ENCODE assay signal across 8 mouse cellular contexts in genomic region chr3:79181248-79181991, GRCm38 (mm10).
DNase-seq lines count a peak whose midpoint lies in the region; ATAC-seq and TF ChIP-seq lines count a peak whose summit lies in the region.

No protein-coding gene starts in this region.

- ATAC-seq in hindbrain, postnatal 0 days, result peak; percentile 43; the same call in 1 of the 2 replicates
- peak; percentile 39; the same call in 1 of the 2 replicates for ATAC-seq in liver, embryonic 14.5 days (ENCODE audit: insufficient read depth)

- 72% methylated on average over 24 of the region's 24 CpGs for WGBS in hindbrain, postnatal 0 days
- WGBS in liver, embryonic 14.5 days (ENCODE audit: insufficient replicate concordance), result 42% methylated on average over 24 of the region's 24 CpGs

- no peaks in the 10 kb centered on the region for H3K27me3 ChIP-seq in hindbrain, postnatal 0 days (ENCODE audit: insufficient read depth, low read length)
- H3K27me3 ChIP-seq in liver, embryonic 14.5 days (ENCODE audit: control insufficient read depth, insufficient read depth, low read length), result no peaks in the 10 kb centered on the region
- no peaks in the 10 kb centered on the region for H3K27me3 ChIP-seq in myocyte (ENCODE audit: control insufficient read depth, insufficient read depth, insufficient read length)

- H3ac ChIP-seq in myocyte (ENCODE audit: control insufficient read depth, insufficient read length), result no peak overlapping the region

- peak; percentile 72 for DNase-seq in CD4-positive, CD25-positive, alpha-beta regulatory T cell, adult 2 months (ENCODE audit: low read depth, low spot score)
- DNase-seq in adrenal gland, adult 8-10 months, result peak; percentile 66
- peak; percentile 70 for DNase-seq in gastrocnemius, adult 2 months
- DNase-seq in hindbrain, postnatal 0 days (ENCODE audit: low spot score), result no peak
- DNase-seq in liver, embryonic 14.5 days (ENCODE audit: low read depth in 3 of 3, low spot score in 3 of 3), result no peak
- DNase-seq in left cerebral cortex, postnatal 14 days (ENCODE audit: low spot score in 2 of 2), result no peak
- no peak for DNase-seq in cerebellum, postnatal 4 days (ENCODE audit: low spot score in 2 of 2)

- H3K36me3 ChIP-seq in hindbrain, postnatal 0 days (ENCODE audit: insufficient read depth, low read length), result no peaks in the 10 kb centered on the region
- H3K36me3 ChIP-seq in liver, embryonic 14.5 days (replicated peaks; ENCODE audit: control insufficient read depth, insufficient read depth, low read depth), result no peaks in the 10 kb centered on the region
- no peaks in the 10 kb centered on the region for H3K36me3 ChIP-seq in myocyte (ENCODE audit: control insufficient read depth, insufficient read depth)

- TF ChIP-seq POLR2A in myocyte (IDR thresholded peaks at IDR 0.05; ENCODE audit: insufficient read length, low read depth), result peak; percentile 65

- TF ChIP-seq CTCF in gastrocnemius, adult 2 months (IDR thresholded peaks at IDR 0.05), result peak; percentile 22; the same call in 1 of the 2 replicates
- TF ChIP-seq CTCF in hindbrain, postnatal 0 days (IDR thresholded peaks at IDR 0.05; ENCODE audit: low read depth), result no peak
- no peak for TF ChIP-seq CTCF in liver, embryonic 14.5 days (IDR thresholded peaks at IDR 0.05; ENCODE audit: low read depth)

- intact Hi-C loops in gastrocnemius, adult 2 months (cut with DNase I), result no loop called here
- intact Hi-C loops in left cerebral cortex, postnatal 14 days (cut with DNase I), result no loop called here

- H3K79me2 ChIP-seq in myocyte (ENCODE audit: control insufficient read depth, insufficient read depth), result peaks cover 55% of the 10 kb centered on the region

- TF ChIP-seq EP300 in liver, embryonic 14.5 days (IDR thresholded peaks at IDR 0.05; ENCODE audit: low read depth), result no peak

- peaks cover 10% of the 10 kb centered on the region; the same call in 1 of the 2 replicates for H3K4me1 ChIP-seq in hindbrain, postnatal 0 days (ENCODE audit: insufficient read depth, low read length)
- peaks cover 0 to 15% of the 10 kb centered on the region in 2 experiments; a peak in 3 of 4 replicates for H3K4me1 ChIP-seq in liver, embryonic 14.5 days (replicated peaks; ENCODE audit: control insufficient read depth in 2 of 2, insufficient read depth in 2 of 2, low read length in 1 of 2)

- H3K9me3 ChIP-seq in hindbrain, postnatal 0 days (ENCODE audit: low read length), result no peaks in the 10 kb centered on the region
- H3K9me3 ChIP-seq in liver, embryonic 14.5 days (ENCODE audit: control insufficient read depth, low read length), result no peaks in the 10 kb centered on the region

- H3K9ac ChIP-seq in hindbrain, postnatal 0 days (replicated peaks; ENCODE audit: low read length), result no peak overlapping the region
- no peak overlapping the region for H3K9ac ChIP-seq in liver, embryonic 14.5 days (replicated peaks)

- peak overlapping the region; percentile 11; the same call in 1 of the 2 replicates for H3K4me2 ChIP-seq in hindbrain, postnatal 0 days (ENCODE audit: low read depth, low read length)
- peak overlapping the region; percentile 47 for H3K4me2 ChIP-seq in liver, embryonic 14.5 days (ENCODE audit: low read depth)
- peak overlapping the region; percentile 98 for H3K4me2 ChIP-seq in myocyte (ENCODE audit: low read depth)

- peak overlapping the region; percentile 71 for H3K4me3 ChIP-seq in gastrocnemius, adult 2 months
- H3K4me3 ChIP-seq in hindbrain, postnatal 0 days (ENCODE audit: low read length), result no peak overlapping the region
- H3K4me3 ChIP-seq in liver, embryonic 14.5 days (ENCODE audit: insufficient read depth in 1 of 2, low read depth in 2 of 2, low read length in 2 of 2), result peak overlapping the region; percentile 10 to 16; a peak in 3 of 4 replicates
- H3K4me3 ChIP-seq in myocyte, result peak overlapping the region; percentile 29

- H3K27ac ChIP-seq in gastrocnemius, adult 2 months, result peak overlapping the region; percentile 90
- peak overlapping the region; percentile 15; the same call in 1 of the 2 replicates for H3K27ac ChIP-seq in hindbrain, postnatal 0 days
- no peak overlapping the region for H3K27ac ChIP-seq in liver, embryonic 14.5 days

TF ChIP-seq in myocyte, 11 proteins besides CTCF, POLR2A, EP300 and RAD21:
- peak; percentile 54 for TF ChIP-seq POLR2AphosphoS2 (IDR thresholded peaks at IDR 0.05; ENCODE audit: insufficient read length, low read depth)
- peak in 1 of 3 experiments; percentile 32 for TF ChIP-seq MYOG (IDR thresholded peaks at IDR 0.05; ENCODE audit: control insufficient read depth in 1 of 3, insufficient read depth in 1 of 3, insufficient read length in 2 of 3, low read depth in 2 of 3)
- TF ChIP-seq MAX (IDR thresholded peaks at IDR 0.05; ENCODE audit: low read depth), result no peak
TF ChIP-seq in myocyte: peak in this region for 2.

Comparison
In these comparisons a context has a peak if more than half of its experiments do, and no peak if none do; other contexts are left out.
1. DNase-seq: peak in CD4-positive, CD25-positive, alpha-beta regulatory T cell, adult 2 months (single experiment), adrenal gland, adult 8-10 months (single experiment) and gastrocnemius, adult 2 months (single experiment); none in hindbrain, postnatal 0 days (single experiment), liver, embryonic 14.5 days (0 of 3), left cerebral cortex, postnatal 14 days (0 of 2) and cerebellum, postnatal 4 days (0 of 2).
2. H3K4me2 ChIP-seq: peak in every context shown above with its lines; median percentile 98 in myocyte; 47 in liver, embryonic 14.5 days; 11 in hindbrain, postnatal 0 days.